13 mouse cellular contexts compared by ENCODE assay signal in genomic region chr9:119181241-119181728, GRCm38 (mm10). TPM values are rescaled to one million over a fixed set of nuclear protein-coding genes. Genes with fewer than 3 reads are reported as not detected.
DNase-seq lines count a peak whose midpoint lies in the region; ATAC-seq lines count a peak whose summit lies in the region.
"Had no signal": no experiment of that assay in that cellular context is flagged by ENCODE, and none has a peak within 500 bp of the region (broad histone marks: within the 10 kb centered on the region; RNA-seq: fewer than 3 reads in every experiment).

No protein-coding gene starts in this region.

- H3K27me3 ChIP-seq in heart, embryonic 16.5 days (ENCODE audit: control insufficient read depth, insufficient read depth, low read length), result no peaks in the 10 kb centered on the region
- H3K27me3 ChIP-seq in liver, embryonic 11.5 days (replicated peaks; ENCODE audit: control insufficient read depth, insufficient read depth, low read length), result no peaks in the 10 kb centered on the region

- H3K4me2 ChIP-seq in heart, embryonic 16.5 days (ENCODE audit: low read depth, low read length), result no peak overlapping the region
- no peak overlapping the region for H3K4me2 ChIP-seq in liver, embryonic 11.5 days

- 0 out of 2 replicates have a peak, but pooled peaks have one; percentile 23 for ATAC-seq in heart, embryonic 16.5 days (replicated peaks; ENCODE audit: extremely low read depth, insufficient read depth, low FRiP score)
- ATAC-seq in liver, embryonic 11.5 days (replicated peaks; ENCODE audit: low FRiP score), result no peak

- H3K4me3 ChIP-seq in heart, embryonic 16.5 days (ENCODE audit: low read length), result no peak overlapping the region
- H3K4me3 ChIP-seq in liver, embryonic 11.5 days (ENCODE audit: low read depth, low read length), result no peak overlapping the region
- H3K4me3 ChIP-seq: layer of hippocampus, adult 2 months had no signal

- 28% methylated on average over 3 of the region's 3 CpGs for WGBS in heart, embryonic 16.5 days
- WGBS in liver, embryonic 11.5 days, result 39% methylated on average over 3 of the region's 3 CpGs

- no peak overlapping the region for H3K9ac ChIP-seq in heart, embryonic 16.5 days (ENCODE audit: low read length)
- H3K9ac ChIP-seq in liver, embryonic 11.5 days (ENCODE audit: low read depth, low read length), result no peak overlapping the region

- H3K9me3 ChIP-seq in heart, embryonic 16.5 days (replicated peaks; ENCODE audit: control insufficient read depth, low read length), result no peaks in the 10 kb centered on the region
- no peaks in the 10 kb centered on the region for H3K9me3 ChIP-seq in liver, embryonic 11.5 days (ENCODE audit: control insufficient read depth, low read length)

- no peaks in the 10 kb centered on the region for H3K36me3 ChIP-seq in heart, embryonic 16.5 days (ENCODE audit: control insufficient read depth, insufficient read depth)
- H3K36me3 ChIP-seq in liver, embryonic 11.5 days (ENCODE audit: control insufficient read depth, insufficient read depth, low read length), result no peaks in the 10 kb centered on the region

- 0 out of 2 replicates have a peak, but pooled peaks cover 7% of the 10 kb centered on the region for H3K4me1 ChIP-seq in heart, embryonic 16.5 days (ENCODE audit: control insufficient read depth, insufficient read depth, low read length)
- no peaks in the 10 kb centered on the region for H3K4me1 ChIP-seq in liver, embryonic 11.5 days (replicated peaks; ENCODE audit: control insufficient read depth, insufficient read depth, low read length)

- 0 out of 2 replicates have a peak overlapping the region, but pooled peaks have one; percentile 15 for H3K27ac ChIP-seq in heart, embryonic 16.5 days (ENCODE audit: low read length)
- no peak overlapping the region for H3K27ac ChIP-seq in liver, embryonic 11.5 days (ENCODE audit: low read depth, low read length)
- H3K27ac ChIP-seq: layer of hippocampus, adult 2 months had no signal

- intact Hi-C loops in left cerebral cortex, postnatal 4 days (cut with DNase I), result no loop called here

- peak; percentile 11 for DNase-seq in cerebellum, adult 9-11 months
- no peak for DNase-seq in cerebellum, postnatal 25 days
- peak; percentile 33 for DNase-seq in left cerebral cortex, postnatal 4 days
- DNase-seq in left cerebral cortex, adult 11 months (ENCODE audit: low spot score), result no peak
- DNase-seq in lung, postnatal 10 days, result peak; percentile 89
- DNase-seq in thymus, postnatal 0 days (ENCODE audit: low spot score), result no peak
- no peak for DNase-seq in liver, embryonic 11.5 days (ENCODE audit: low spot score)
- DNase-seq: adrenal gland, postnatal 14 days had no signal

RNA-seq across cellular contexts. Expression of gene Gm47289, which starts 22.3 kb away (rescaled TPM):
- total RNA-seq in left cerebral cortex, postnatal 4 days (2021), result not detected
- polyA plus RNA-seq in heart, embryonic 16.5 days (2015; fragmentation: Nextera tagmentation; extraction: Ambion mirVana), result not detected in 2 replicates
- not detected in 2 replicates for polyA plus RNA-seq in thymus, postnatal 0 days (2015; fragmentation: Nextera tagmentation; extraction: Ambion mirVana)
- not detected in 2 replicates for polyA plus RNA-seq in liver, embryonic 11.5 days (2014; fragmentation: Nextera tagmentation; extraction: Ambion mirVana)
- total RNA-seq: adrenal gland, postnatal 14 days; layer of hippocampus, adult 2 months; megakaryocyte-erythroid progenitor cell, adult 5-6 weeks had no signal
- polyA plus RNA-seq: C2C12; small intestine, adult 2 months had no signal

RNA-seq across cellular contexts. Expression of gene Acaa1b, which starts 24.4 kb away (rescaled TPM):
- total RNA-seq in left cerebral cortex, postnatal 4 days (2021), result 1 to 10 TPM; 2.2 to 3.7 TPM
- polyA plus RNA-seq in heart, embryonic 16.5 days (2015; fragmentation: Nextera tagmentation; extraction: Ambion mirVana), result 1.4 and 2.0 TPM in 2 replicates
- polyA plus RNA-seq in thymus, postnatal 0 days (2015; fragmentation: Nextera tagmentation; extraction: Ambion mirVana), result 5.4 and 5.5 TPM in 2 replicates
- 0.34 and 0.63 TPM in 2 replicates for polyA plus RNA-seq in liver, embryonic 11.5 days (2014; fragmentation: Nextera tagmentation; extraction: Ambion mirVana)
- total RNA-seq: megakaryocyte-erythroid progenitor cell, adult 5-6 weeks had no signal

RNA-seq across cellular contexts. Expression of gene Slc22a13, which starts 27.6 kb away (rescaled TPM):
- not detected for total RNA-seq in left cerebral cortex, postnatal 4 days (2021)
- polyA plus RNA-seq in heart, embryonic 16.5 days (2015; fragmentation: Nextera tagmentation; extraction: Ambion mirVana), result not detected in 2 replicates
- polyA plus RNA-seq in thymus, postnatal 0 days (2015; fragmentation: Nextera tagmentation; extraction: Ambion mirVana), result 0.08 TPM in 1 of 2 replicates, not detected in the other
- polyA plus RNA-seq in liver, embryonic 11.5 days (2014; fragmentation: Nextera tagmentation; extraction: Ambion mirVana), result not detected in 2 replicates
- total RNA-seq: adrenal gland, postnatal 14 days; layer of hippocampus, adult 2 months; megakaryocyte-erythroid progenitor cell, adult 5-6 weeks had no signal
- polyA plus RNA-seq: C2C12 had no signal

Comparison
In these comparisons a context has a peak if more than half of its experiments do, and no peak if none do; other contexts are left out.
1. DNase-seq: peak in cerebellum, adult 9-11 months (single experiment), left cerebral cortex, postnatal 4 days (single experiment) and lung, postnatal 10 days (single experiment); none in cerebellum, postnatal 25 days (0 of 2), left cerebral cortex, adult 11 months (single experiment), thymus, postnatal 0 days (single experiment) and liver, embryonic 11.5 days (single experiment).